Mouse (Mus musculus): ENCODE results near the gene Vegfb. TPM values are rescaled to one million over a fixed set of nuclear protein-coding genes. Genes with fewer than 3 reads are reported as not detected.

Gene Vegfb
- polyA plus RNA-seq, 1 experiment from 2014 or later = 44.6 TPM

DNA sequence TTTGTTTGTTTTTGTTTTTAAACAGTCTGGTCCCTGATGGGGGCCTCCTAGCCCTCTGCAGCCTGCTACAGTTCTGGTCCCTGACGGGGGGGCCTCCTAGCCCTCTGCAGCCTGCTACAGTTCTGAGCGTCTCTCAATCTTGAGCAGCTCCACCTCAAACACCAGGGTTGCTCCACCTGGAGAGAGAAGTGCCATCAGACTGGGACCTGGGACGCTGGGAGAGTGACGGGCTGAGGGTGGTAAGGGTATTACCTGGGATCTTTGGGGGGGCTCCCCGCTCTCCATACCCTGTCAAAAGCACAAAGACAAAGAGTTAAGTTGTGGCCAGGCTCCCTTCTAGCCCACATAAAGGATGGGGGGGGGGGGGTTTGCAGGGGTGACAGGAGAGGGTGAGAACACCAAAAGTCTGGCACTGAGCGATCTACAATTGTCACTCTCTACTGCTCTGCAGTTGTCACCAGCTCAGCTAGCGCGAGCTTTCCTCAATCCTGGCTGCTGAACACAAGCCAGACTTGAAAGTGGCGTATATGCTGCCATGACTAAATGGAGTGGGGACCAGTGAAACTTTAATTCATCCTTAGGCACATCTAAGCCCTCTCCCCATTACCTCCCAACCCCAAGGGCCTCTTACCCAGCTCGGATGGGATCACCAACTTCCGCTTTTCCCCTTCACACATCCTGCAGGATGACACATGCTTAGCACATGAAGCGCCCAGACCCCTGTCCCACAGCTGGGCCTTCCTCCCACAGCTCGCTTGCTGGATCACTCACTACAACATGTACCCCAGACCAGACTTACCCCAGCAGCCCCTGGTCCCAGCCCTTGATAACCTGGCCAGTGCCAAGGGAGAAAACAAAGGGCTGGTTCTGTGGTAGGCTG lies 9.5 kb downstream of the Vegfb start:
- Histone ChIP-seq H3K4me2 (peak overlapping the region; percentile 71), H3K27ac (ENCODE audit: low read depth) (no peak overlapping the region), H3K27me3 (ENCODE audit: insufficient read depth, low read length) (no peaks in the 10 kb centered on the region), H3K4me1 (ENCODE audit: insufficient read depth) (peaks cover 15% of the 10 kb centered on the region; the same call in 1 of the 2 replicates), H3K36me3 (ENCODE audit: insufficient read depth) (peaks cover 30% of the 10 kb centered on the region), H3K4me3 (ENCODE audit: low read depth, low read length) (peak overlapping the region; percentile 58), H3K9me3 (ENCODE audit: low read depth, low read length) (no peaks in the 10 kb centered on the region), H3K9ac (peak overlapping the region; percentile 56; the same call in 1 of the 2 replicates)
- DNase-seq (no peak), ATAC-seq (ENCODE audit: insufficient read depth) (no peak)
- no peak for TF ChIP-seq CTCF (IDR thresholded peaks at IDR 0.05; ENCODE audit: low read depth)
- WGBS = 75% methylated on average over 13 of the region's 13 CpGs

DNA sequence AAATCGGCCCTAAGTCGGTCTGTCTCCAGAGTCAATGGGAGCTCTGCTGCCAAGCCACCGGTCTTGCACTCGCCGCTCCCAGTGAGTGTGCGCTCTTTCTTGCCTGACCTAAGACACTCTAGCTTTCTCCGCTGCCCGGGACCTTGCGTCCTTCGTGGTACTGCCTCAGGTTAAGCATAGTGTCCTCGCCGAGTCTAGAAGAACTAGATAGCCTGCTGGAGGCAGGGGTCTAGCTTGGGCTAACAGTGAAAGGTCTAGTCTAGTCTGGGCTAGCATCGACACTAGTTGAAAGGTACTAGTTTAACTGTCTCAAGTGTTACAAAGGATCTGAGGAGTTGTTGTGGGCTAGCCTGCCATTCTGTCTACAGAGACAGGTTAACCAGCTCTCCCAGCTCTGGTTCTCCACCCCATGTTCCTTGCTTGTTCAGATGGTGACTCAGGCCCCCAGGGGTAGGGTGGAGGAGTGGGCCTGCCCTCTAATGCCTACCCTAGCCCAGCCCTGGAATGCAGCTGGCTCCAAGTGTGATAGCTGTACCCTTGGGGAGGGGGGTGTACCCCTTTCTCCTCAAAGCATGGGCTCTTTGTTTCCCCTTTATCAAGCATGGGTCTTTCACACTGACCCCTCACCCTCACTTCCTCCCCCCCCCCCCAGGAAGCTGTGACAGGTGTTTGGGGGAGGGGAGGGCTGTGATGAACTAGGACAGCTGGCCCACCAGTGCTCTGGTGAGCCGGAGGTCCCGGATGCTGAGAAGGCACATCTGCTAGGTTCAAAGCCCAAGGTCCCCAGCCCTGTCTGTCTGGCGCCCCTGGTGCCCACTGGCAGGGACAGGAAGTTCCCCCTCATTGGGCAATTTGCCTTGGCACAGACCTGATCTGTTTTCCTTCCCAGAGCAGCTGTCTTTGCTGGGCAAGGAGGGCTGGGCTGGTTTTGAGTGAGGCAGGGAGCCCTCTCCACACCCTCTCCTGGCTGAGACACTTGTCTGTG lies 11.6 kb downstream of the Vegfb start, which contains the start of gene Plcb3:
TSS of gene Plcb3 (minus strand) at position 934 of the 985 bp plus-strand sequence.
- Histone ChIP-seq H3K4me3 (ENCODE audit: low read depth, low read length) (peak within 1 kb of the TSS; percentile 58), H3K4me1 (ENCODE audit: insufficient read depth) (peaks cover 12% of the 10 kb centered on the region; the same call in 1 of the 2 replicates), H3K9me3 (ENCODE audit: low read depth, low read length) (no peaks in the 10 kb centered on the region), H3K4me2 (peak within 1 kb of the TSS; percentile 94), H3K27ac (ENCODE audit: low read depth) (peak within 1 kb of the TSS; percentile 71), H3K36me3 (ENCODE audit: insufficient read depth) (peaks cover 21% of the 10 kb centered on the region), H3K27me3 (ENCODE audit: insufficient read depth, low read length) (no peaks in the 10 kb centered on the region), H3K9ac (peak within 1 kb of the TSS; percentile 78)
- DNase-seq (peak; percentile 76), ATAC-seq (ENCODE audit: insufficient read depth) (no peak)
- under 1% methylated on average over 16 of the region's 16 CpGs for WGBS
- peak; percentile 47 for TF ChIP-seq CTCF (IDR thresholded peaks at IDR 0.05; ENCODE audit: low read depth)

DNA sequence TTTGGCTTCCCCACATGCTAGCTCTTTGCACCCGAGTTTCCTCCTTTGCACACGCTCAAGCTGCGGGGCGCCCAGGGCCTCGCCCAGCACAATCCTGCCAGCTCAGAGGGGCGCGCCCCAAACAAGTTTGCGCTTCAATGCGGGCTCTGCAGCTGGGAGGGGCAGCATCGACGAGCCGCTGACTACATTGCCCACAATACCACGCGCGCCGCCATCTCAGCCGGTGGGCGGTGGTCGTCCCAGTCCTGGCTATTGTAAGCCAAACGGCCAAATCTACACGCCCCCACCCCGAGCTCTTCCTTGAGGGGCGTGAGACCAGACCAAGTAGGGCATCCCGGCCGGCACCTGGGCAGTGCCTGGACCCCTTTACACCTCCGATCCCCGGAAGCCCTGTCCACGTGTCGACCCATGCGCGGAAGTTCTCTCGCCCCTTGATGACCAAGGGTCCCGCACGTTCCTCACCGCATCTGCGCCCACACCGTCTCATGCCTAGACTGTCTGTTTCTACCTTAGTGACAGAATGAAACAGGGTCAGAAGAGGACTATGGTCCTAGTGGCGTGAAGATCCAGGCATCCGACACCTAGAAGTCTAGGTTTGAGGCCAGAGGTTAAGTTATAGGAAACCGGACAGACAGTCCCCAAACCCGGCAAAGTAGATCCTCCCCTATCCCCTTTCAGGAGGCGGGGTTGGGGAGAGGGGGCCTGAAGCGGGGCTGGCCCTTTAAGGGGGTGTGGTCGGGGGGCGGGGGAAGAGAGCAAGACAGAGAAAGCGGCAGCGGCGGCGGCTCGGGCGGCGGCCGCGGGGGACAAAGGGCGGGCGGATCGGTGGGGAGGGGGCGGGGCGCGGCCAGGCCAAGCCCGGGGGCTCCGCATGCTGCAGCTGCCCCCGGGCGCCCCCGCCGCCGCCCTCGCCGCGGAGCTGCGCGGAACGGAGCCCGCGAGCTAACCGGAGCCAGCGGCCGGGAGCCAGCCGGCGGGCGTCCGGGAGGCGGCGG lies 12.9 kb downstream of the Vegfb start, which contains the start of gene Ppp1r14b:
TSS of gene Ppp1r14b (plus strand) at position 758 of the 995 bp plus-strand sequence.
- Histone ChIP-seq H3K9ac (peak within 1 kb of the TSS; percentile 78), H3K4me2 (peak within 1 kb of the TSS; percentile 94), H3K36me3 (ENCODE audit: insufficient read depth) (peaks cover 21% of the 10 kb centered on the region), H3K9me3 (ENCODE audit: low read depth, low read length) (no peaks in the 10 kb centered on the region), H3K27me3 (ENCODE audit: insufficient read depth, low read length) (no peaks in the 10 kb centered on the region), H3K4me1 (ENCODE audit: insufficient read depth) (peaks cover 17% of the 10 kb centered on the region), H3K4me3 (ENCODE audit: low read depth, low read length) (peak within 1 kb of the TSS; percentile 58), H3K27ac (ENCODE audit: low read depth) (peak within 1 kb of the TSS; percentile 71)
- ATAC-seq (ENCODE audit: insufficient read depth) (peak; percentile 64), DNase-seq (peak; percentile 89)
- WGBS = under 1% methylated on average over 57 of the region's 84 CpGs
- TF ChIP-seq CTCF (IDR thresholded peaks at IDR 0.05; ENCODE audit: low read depth) = no peak

DNA sequence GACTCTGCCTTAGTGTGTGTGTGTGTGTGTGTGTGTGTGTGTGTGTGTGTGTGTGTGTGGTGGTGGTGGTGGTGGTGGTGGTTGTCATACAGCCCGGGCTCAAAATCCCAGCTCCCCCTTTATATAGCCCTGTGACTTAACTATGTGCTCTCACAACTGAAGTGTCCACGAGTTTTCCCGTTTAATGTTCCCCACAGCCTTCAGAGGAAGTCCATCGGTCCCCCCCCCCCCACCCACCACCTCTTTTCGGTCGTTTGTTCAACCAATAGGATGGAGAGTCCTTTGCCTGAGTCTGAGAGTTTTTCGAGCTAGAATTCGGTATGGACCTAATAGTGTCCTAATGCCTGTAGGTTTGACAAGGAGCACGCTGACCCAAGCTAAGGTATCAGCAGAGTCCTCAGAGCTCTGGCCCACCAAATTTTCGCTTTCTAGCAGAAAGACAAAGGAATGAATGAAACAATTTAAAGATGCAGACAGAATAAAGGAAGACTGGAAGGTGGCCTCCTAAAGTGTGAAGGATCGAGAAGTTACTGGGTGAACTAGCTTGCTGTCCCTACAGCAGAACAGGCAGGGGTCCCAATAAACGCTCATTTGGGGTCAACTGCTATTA lies 13.8 kb downstream of the Vegfb start:
- WGBS = 33% methylated on average over 12 of the region's 12 CpGs
- peak overlapping the region; percentile 94 for H3K4me2 ChIP-seq
- H3K27me3 ChIP-seq (ENCODE audit: insufficient read depth, low read length) = no peaks in the 10 kb centered on the region
- TF ChIP-seq CTCF (IDR thresholded peaks at IDR 0.05; ENCODE audit: low read depth) = no peak
- no peaks in the 10 kb centered on the region for H3K9me3 ChIP-seq (ENCODE audit: low read depth, low read length)
- H3K4me1 ChIP-seq (ENCODE audit: insufficient read depth) = peaks cover 13% of the 10 kb centered on the region
- no peak for DNase-seq
- H3K4me3 ChIP-seq (ENCODE audit: low read depth, low read length) = peak overlapping the region; percentile 58
- peak overlapping the region; percentile 33; the same call in 1 of the 2 replicates for H3K27ac ChIP-seq (ENCODE audit: low read depth)
- H3K9ac ChIP-seq = peak overlapping the region; percentile 78
- peaks cover 19% of the 10 kb centered on the region for H3K36me3 ChIP-seq (ENCODE audit: insufficient read depth)
- ATAC-seq (ENCODE audit: insufficient read depth) = no peak

DNA sequence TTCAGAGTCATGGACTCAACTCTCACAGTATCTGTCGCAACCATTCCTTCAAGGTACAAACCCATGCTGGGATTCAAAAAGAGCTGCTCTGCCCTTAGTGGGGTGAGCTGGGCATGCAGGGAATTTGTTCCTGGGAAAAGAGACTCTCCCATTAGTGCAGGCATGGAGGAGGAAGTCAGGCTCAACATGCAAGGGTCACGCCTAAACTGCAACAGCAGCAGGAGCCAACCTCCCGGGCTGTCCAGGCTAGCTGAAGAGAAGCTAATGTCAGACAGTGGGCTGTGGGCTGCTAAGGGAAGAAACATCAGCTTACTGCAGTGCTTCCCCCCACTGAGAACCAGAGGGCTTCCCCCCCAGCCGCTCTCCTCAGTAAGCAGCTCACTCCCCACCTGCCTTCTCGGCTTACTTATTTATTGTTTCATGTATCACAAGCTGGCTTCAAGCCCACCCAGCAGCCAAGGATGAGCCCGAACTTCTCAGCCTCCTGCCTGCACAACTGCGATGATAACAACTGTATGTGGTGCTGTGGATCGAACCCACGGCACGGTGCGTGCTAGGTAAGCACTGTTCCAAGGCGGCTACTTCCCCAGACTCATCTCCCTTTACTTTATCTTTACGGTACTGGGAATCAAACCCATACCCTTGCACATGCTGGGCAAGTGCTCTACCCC lies 15.1 kb downstream of the Vegfb start:
- H3K4me1 ChIP-seq (ENCODE audit: insufficient read depth) = peaks cover 16% of the 10 kb centered on the region
- no peak overlapping the region for H3K4me2 ChIP-seq
- no peaks in the 10 kb centered on the region for H3K9me3 ChIP-seq (ENCODE audit: low read depth, low read length)
- no peak overlapping the region for H3K9ac ChIP-seq
- no peak overlapping the region for H3K4me3 ChIP-seq (ENCODE audit: low read depth, low read length)
- H3K36me3 ChIP-seq (ENCODE audit: insufficient read depth) = peaks cover 6% of the 10 kb centered on the region
- DNase-seq (no peak), ATAC-seq (ENCODE audit: insufficient read depth) (no peak)
- H3K27ac ChIP-seq (ENCODE audit: low read depth) = 0 out of 2 replicates have a peak overlapping the region, but pooled peaks have one; percentile 3
- 72% methylated on average over 13 of the region's 13 CpGs for WGBS
- no peak for TF ChIP-seq CTCF (IDR thresholded peaks at IDR 0.05; ENCODE audit: low read depth)
- H3K27me3 ChIP-seq (ENCODE audit: insufficient read depth, low read length) = no peaks in the 10 kb centered on the region
